Mouse (Mus musculus): Measurements from ENCODE around the gene Syn3. TPM values are rescaled to one million over a fixed set of nuclear protein-coding genes. Genes with fewer than 3 reads are reported as not detected.

Syn3 gene
- polyA plus RNA-seq, 1 experiment from 2014 or later: 4.0 TPM

GRCm38 (mm10) chr10:86149029-86149818 is 349.5 kb downstream of the Syn3 start:
- DNase-seq (ENCODE audit: low spot score) (no peak), ATAC-seq (ENCODE audit: insufficient number of reproducible peaks, low FRiP score, low TSS enrichment, low read depth) (no peak)
- no peak overlapping the region for H3K4me2 ChIP-seq (ENCODE audit: low read depth, severe bottlenecking)
- H3K9ac ChIP-seq (ENCODE audit: low read length): no peak overlapping the region
- H3K27ac ChIP-seq (replicated peaks; ENCODE audit: low read depth, low read length): no peak overlapping the region
- no peak overlapping the region for H3K4me3 ChIP-seq (ENCODE audit: low read depth, low read length)
- no peaks in the 10 kb centered on the region for H3K27me3 ChIP-seq (ENCODE audit: control insufficient read depth, insufficient read depth, low read length)
- WGBS: 58% methylated on average over 3 of the region's 3 CpGs
- no peaks in the 10 kb centered on the region for H3K4me1 ChIP-seq (ENCODE audit: control insufficient read depth, insufficient read depth, low read length)
- no peaks in the 10 kb centered on the region for H3K36me3 ChIP-seq (ENCODE audit: control insufficient read depth, insufficient read depth, low read length)
- H3K9me3 ChIP-seq (ENCODE audit: control insufficient read depth, low read length): no peaks in the 10 kb centered on the region

DNA sequence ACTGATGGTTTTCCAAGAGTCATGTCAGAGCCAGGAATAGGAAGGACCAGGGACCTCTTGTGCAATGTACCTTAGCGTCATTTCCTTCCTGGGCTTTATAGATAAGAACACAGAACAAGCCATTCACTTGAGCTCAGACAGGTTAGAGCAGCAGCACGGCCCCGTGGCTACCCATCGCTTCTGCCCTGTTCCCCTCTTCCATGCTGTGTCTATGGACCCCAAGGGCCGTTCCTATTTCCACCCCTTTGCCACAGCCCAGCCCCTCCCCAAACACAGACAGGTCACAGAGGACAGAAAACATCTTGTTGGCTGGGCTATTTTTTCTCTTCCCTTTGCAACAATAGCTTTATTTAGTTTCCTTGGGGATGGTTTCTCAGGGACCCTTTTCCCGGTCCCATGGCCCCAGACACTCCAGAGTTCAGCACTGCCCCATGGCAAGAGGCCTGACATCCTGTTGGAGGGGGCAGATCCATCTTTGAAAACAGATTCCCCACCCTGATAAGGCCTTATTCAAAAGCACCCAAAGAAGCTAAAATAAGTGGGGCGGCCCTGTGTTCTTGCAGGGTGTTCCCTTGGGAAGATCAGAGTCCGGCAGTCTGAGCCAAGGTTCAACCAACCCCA is 359.5 kb downstream of the Syn3 start:
- H3K4me3 ChIP-seq (ENCODE audit: low read depth, low read length): no peak overlapping the region
- WGBS: 88% methylated on average over 8 of the region's 8 CpGs
- no peaks in the 10 kb centered on the region for H3K36me3 ChIP-seq (ENCODE audit: control insufficient read depth, insufficient read depth, low read length)
- no peaks in the 10 kb centered on the region for H3K9me3 ChIP-seq (ENCODE audit: control insufficient read depth, low read length)
- no peak for DNase-seq (ENCODE audit: low spot score)
- H3K27ac ChIP-seq (replicated peaks; ENCODE audit: low read depth, low read length): no peak overlapping the region
- no peaks in the 10 kb centered on the region for H3K27me3 ChIP-seq (ENCODE audit: control insufficient read depth, insufficient read depth, low read length)
- H3K4me2 ChIP-seq (ENCODE audit: low read depth, severe bottlenecking): no peak overlapping the region
- no peak for ATAC-seq (ENCODE audit: insufficient number of reproducible peaks, low FRiP score, low TSS enrichment, low read depth)
- no peak overlapping the region for H3K9ac ChIP-seq (ENCODE audit: low read length)
- H3K4me1 ChIP-seq (ENCODE audit: control insufficient read depth, insufficient read depth, low read length): no peaks in the 10 kb centered on the region

GRCm38 (mm10) chr10:86137589-86138173 is 361.0 kb downstream of the Syn3 start:
- DNase-seq (ENCODE audit: low spot score) (no peak), ATAC-seq (ENCODE audit: insufficient number of reproducible peaks, low FRiP score, low TSS enrichment, low read depth) (no peak)
- no peaks in the 10 kb centered on the region for H3K9me3 ChIP-seq (ENCODE audit: control insufficient read depth, low read length)
- H3K4me2 ChIP-seq (ENCODE audit: low read depth, severe bottlenecking): no peak overlapping the region
- no peak overlapping the region for H3K9ac ChIP-seq (ENCODE audit: low read length)
- H3K4me1 ChIP-seq (ENCODE audit: control insufficient read depth, insufficient read depth, low read length): no peaks in the 10 kb centered on the region
- no peaks in the 10 kb centered on the region for H3K27me3 ChIP-seq (ENCODE audit: control insufficient read depth, insufficient read depth, low read length)
- H3K4me3 ChIP-seq (ENCODE audit: low read depth, low read length): no peak overlapping the region
- H3K27ac ChIP-seq (replicated peaks; ENCODE audit: low read depth, low read length): no peak overlapping the region
- 55% methylated on average over 5 of the region's 5 CpGs for WGBS
- H3K36me3 ChIP-seq (ENCODE audit: control insufficient read depth, insufficient read depth, low read length): no peaks in the 10 kb centered on the region

DNA sequence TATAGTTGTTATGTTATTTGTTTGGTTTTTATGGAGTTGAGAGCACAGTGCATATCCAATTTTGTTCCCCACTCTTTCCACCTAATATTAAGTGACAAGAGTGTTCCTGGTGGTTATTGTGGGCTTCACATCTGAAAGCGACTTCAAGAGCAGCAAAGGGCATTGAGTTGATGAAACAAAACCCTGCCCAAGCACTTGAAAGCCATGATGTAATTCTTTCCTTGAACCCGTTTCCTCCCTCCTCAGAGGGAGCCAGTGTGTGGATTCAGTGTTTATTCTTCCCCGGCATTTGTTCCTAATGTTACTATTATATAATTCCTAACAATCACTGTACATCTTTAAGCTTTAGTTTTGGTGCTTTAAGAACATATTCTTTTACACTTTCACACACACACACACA is 361.6 kb downstream of the Syn3 start:
- no peak for ATAC-seq (ENCODE audit: insufficient number of reproducible peaks, low FRiP score, low TSS enrichment, low read depth)
- H3K36me3 ChIP-seq (ENCODE audit: control insufficient read depth, insufficient read depth, low read length): no peaks in the 10 kb centered on the region
- no peaks in the 10 kb centered on the region for H3K4me1 ChIP-seq (ENCODE audit: control insufficient read depth, insufficient read depth, low read length)
- no peak for DNase-seq (ENCODE audit: low spot score)
- no peaks in the 10 kb centered on the region for H3K27me3 ChIP-seq (ENCODE audit: control insufficient read depth, insufficient read depth, low read length)
- H3K4me2 ChIP-seq (ENCODE audit: low read depth, severe bottlenecking): no peak overlapping the region
- H3K4me3 ChIP-seq (ENCODE audit: low read depth, low read length): no peak overlapping the region
- no peaks in the 10 kb centered on the region for H3K9me3 ChIP-seq (ENCODE audit: control insufficient read depth, low read length)
- WGBS: 75% methylated on average over 3 of the region's 3 CpGs
- no peak overlapping the region for H3K9ac ChIP-seq (ENCODE audit: low read length)
- no peak overlapping the region for H3K27ac ChIP-seq (replicated peaks; ENCODE audit: low read depth, low read length)

GRCm38 (mm10) chr10:86136249-86136648 is 362.4 kb downstream of the Syn3 start:
- H3K27ac ChIP-seq (replicated peaks; ENCODE audit: low read depth, low read length): no peak overlapping the region
- no peak overlapping the region for H3K4me2 ChIP-seq (ENCODE audit: low read depth, severe bottlenecking)
- no peak overlapping the region for H3K9ac ChIP-seq (ENCODE audit: low read length)
- no peaks in the 10 kb centered on the region for H3K27me3 ChIP-seq (ENCODE audit: control insufficient read depth, insufficient read depth, low read length)
- no peaks in the 10 kb centered on the region for H3K4me1 ChIP-seq (ENCODE audit: control insufficient read depth, insufficient read depth, low read length)
- H3K4me3 ChIP-seq (ENCODE audit: low read depth, low read length): no peak overlapping the region
- H3K36me3 ChIP-seq (ENCODE audit: control insufficient read depth, insufficient read depth, low read length): no peaks in the 10 kb centered on the region
- WGBS: 95% methylated on average over 1 of the region's 1 CpGs
- ATAC-seq (ENCODE audit: insufficient number of reproducible peaks, low FRiP score, low TSS enrichment, low read depth) (no peak), DNase-seq (ENCODE audit: low spot score) (no peak)
- H3K9me3 ChIP-seq (ENCODE audit: control insufficient read depth, low read length): no peaks in the 10 kb centered on the region

DNA sequence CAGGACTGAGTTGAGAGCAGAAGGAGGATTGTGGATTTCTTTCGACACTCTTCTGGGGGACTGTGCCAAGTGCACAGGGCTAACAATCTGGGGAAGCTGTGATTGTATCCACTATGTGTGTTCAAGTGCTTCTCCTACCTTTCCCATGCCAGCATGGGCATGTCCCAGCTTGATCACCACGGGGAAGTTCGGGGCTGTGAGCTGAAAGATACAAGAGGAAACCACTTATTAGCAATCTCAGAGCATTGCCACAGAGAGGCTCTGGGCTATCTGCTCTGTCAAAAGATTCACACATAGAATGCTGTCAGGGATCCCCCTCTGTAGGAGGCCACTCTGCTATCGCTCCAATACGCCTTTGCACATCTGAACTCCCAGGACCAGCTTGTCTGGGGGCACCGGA is 363.8 kb downstream of the Syn3 start:
- ATAC-seq (ENCODE audit: insufficient number of reproducible peaks, low FRiP score, low TSS enrichment, low read depth): no peak
- no peak for DNase-seq (ENCODE audit: low spot score)
- Histone ChIP-seq H3K27me3 (ENCODE audit: control insufficient read depth, insufficient read depth, low read length) (no peaks in the 10 kb centered on the region), H3K4me3 (ENCODE audit: low read depth, low read length) (no peak overlapping the region), H3K4me2 (ENCODE audit: low read depth, severe bottlenecking) (no peak overlapping the region), H3K4me1 (ENCODE audit: control insufficient read depth, insufficient read depth, low read length) (no peaks in the 10 kb centered on the region), H3K36me3 (ENCODE audit: control insufficient read depth, insufficient read depth, low read length) (no peaks in the 10 kb centered on the region), H3K9me3 (ENCODE audit: control insufficient read depth, low read length) (no peaks in the 10 kb centered on the region), H3K9ac (ENCODE audit: low read length) (no peak overlapping the region), H3K27ac (replicated peaks; ENCODE audit: low read depth, low read length) (no peak overlapping the region)
- WGBS: 87% methylated on average over 6 of the region's 6 CpGs

GRCm38 (mm10) chr10:86134336-86134735 is 364.4 kb downstream of the Syn3 start:
- no peak overlapping the region for H3K4me3 ChIP-seq (ENCODE audit: low read depth, low read length)
- no peaks in the 10 kb centered on the region for H3K36me3 ChIP-seq (ENCODE audit: control insufficient read depth, insufficient read depth, low read length)
- H3K4me2 ChIP-seq (ENCODE audit: low read depth, severe bottlenecking): no peak overlapping the region
- DNase-seq (ENCODE audit: low spot score): no peak
- 72% methylated on average over 5 of the region's 5 CpGs for WGBS
- H3K9me3 ChIP-seq (ENCODE audit: control insufficient read depth, low read length): no peaks in the 10 kb centered on the region
- no peak for ATAC-seq (ENCODE audit: insufficient number of reproducible peaks, low FRiP score, low TSS enrichment, low read depth)
- H3K27me3 ChIP-seq (ENCODE audit: control insufficient read depth, insufficient read depth, low read length): no peaks in the 10 kb centered on the region
- no peaks in the 10 kb centered on the region for H3K4me1 ChIP-seq (ENCODE audit: control insufficient read depth, insufficient read depth, low read length)
- H3K9ac ChIP-seq (ENCODE audit: low read length): no peak overlapping the region
- no peak overlapping the region for H3K27ac ChIP-seq (replicated peaks; ENCODE audit: low read depth, low read length)

- no peak for DNase-seq (ENCODE audit: low spot score)
- Histone ChIP-seq H3K4me3 (ENCODE audit: low read depth, low read length) (no peak overlapping the region), H3K36me3 (ENCODE audit: control insufficient read depth, insufficient read depth, low read length) (no peaks in the 10 kb centered on the region), H3K4me1 (ENCODE audit: control insufficient read depth, insufficient read depth, low read length) (no peaks in the 10 kb centered on the region), H3K27ac (replicated peaks; ENCODE audit: low read depth, low read length) (no peak overlapping the region), H3K9ac (ENCODE audit: low read length) (no peak overlapping the region), H3K4me2 (ENCODE audit: low read depth, severe bottlenecking) (no peak overlapping the region), H3K27me3 (ENCODE audit: control insufficient read depth, insufficient read depth, low read length) (no peaks in the 10 kb centered on the region), H3K9me3 (ENCODE audit: control insufficient read depth, low read length) (no peaks in the 10 kb centered on the region)
- ATAC-seq (ENCODE audit: insufficient number of reproducible peaks, low FRiP score, low TSS enrichment, low read depth): no peak
- 91% methylated on average over 10 of the region's 10 CpGs for WGBS
Measured at GRCm38 (mm10) chr10:86132420-86132956, 366.2 kb downstream of the Syn3 start.
